Mouse (Mus musculus) intestine, embryonic 16.5 days (tissue): ENCODE measurements around the gene Pkp4. TPM values are rescaled to one million over a fixed set of nuclear protein-coding genes. Genes with fewer than 3 reads are reported as not detected.

Source experiments
- ATAC-seq: fragments of 200-750 bp; cut with Nextera tagmentation; 2 replicates; pipeline ENCODE4 v1.8.0; 2017; ENCODE audit warnings: moderate TSS enrichment, moderate library complexity
- H3K27ac ChIP-seq: fragments of 300-500 bp; sonication (generic); 2 replicates; pipeline ENCODE4 v1.5.1; 2014; ENCODE audit warnings: mild to moderate bottlenecking, low read length
- H3K27me3 ChIP-seq: fragments of 300-500 bp; sonication (generic); replicated peaks from 2 replicates; pipeline ENCODE4 v1.6.1; 2014; ENCODE audit warnings: low read length, control low read depth, mixed read lengths; ENCODE audit not compliant: control insufficient read depth, insufficient read depth
- H3K36me3 ChIP-seq: fragments of 300-500 bp; sonication (generic); 2 replicates; pipeline ENCODE4 v1.6.1; 2014; ENCODE audit warnings: low read length, control low read depth; ENCODE audit not compliant: control insufficient read depth, insufficient read depth
- H3K4me1 ChIP-seq: fragments of 300-500 bp; sonication (generic); 2 replicates; pipeline ENCODE4 v1.6.1; 2014; ENCODE audit warnings: low read length, control low read depth, mixed read lengths; ENCODE audit not compliant: control insufficient read depth, insufficient read depth
- H3K4me2 ChIP-seq: fragments of 300-500 bp; sonication (generic); 2 replicates; pipeline ENCODE4 v1.6.1; 2014; ENCODE audit warnings: low read depth, low read length, control low read depth
- H3K4me3 ChIP-seq: fragments of 300-500 bp; sonication (generic); 2 replicates; pipeline ENCODE4 v1.5.1; 2014; ENCODE audit warnings: mild to moderate bottlenecking, low read length
- H3K9ac ChIP-seq: fragments of 300-500 bp; sonication (generic); 2 replicates; pipeline ENCODE4 v1.6.1; 2014; ENCODE audit warnings: low read depth, low read length
- H3K9me3 ChIP-seq: fragments of 300-500 bp; sonication (generic); 2 replicates; pipeline ENCODE4 v1.6.1; 2016; ENCODE audit warnings: low read length, control low read depth; ENCODE audit not compliant: control insufficient read depth
- WGBS: fragments of 180-500 bp; shearing (Covaris S2); extraction: QIAGEN DNeasy Blood & Tissue Kit; methylation state at CpG from one replicate; pipeline ENCODE4 v1.1.7; 2014; 5-methylcytosine and 5-hydroxymethylcytosine counted together
- polyA plus RNA-seq: library from polyadenylated mRNA; unstranded; fragments of >200 nt; fragmentation: Nextera tagmentation; extraction: Ambion mirVana; gene quantifications from 2 replicates; pipeline ENCODE4 v1.2.1, GENCODE M21; 2015

Pkp4 gene
- polyA plus RNA-seq, 1 experiment from 2014 or later: 17.3 TPM

- ATAC-seq: no peak
- 66% methylated on average over 8 of the region's 8 CpGs for WGBS
Observed at GRCm38 (mm10) chr2:59404022-59404421, 243.4 kb downstream of the Pkp4 start.

More at GRCm38 (mm10) chr2:59404022-59404421, 243.4 kb downstream of the Pkp4 start:
- Histone ChIP-seq H3K4me3 (no peak overlapping the region), H3K9me3 (no peaks in the 10 kb centered on the region), H3K36me3 (no peaks in the 10 kb centered on the region), H3K4me2 (no peak overlapping the region), H3K27ac (no peak overlapping the region), H3K9ac (no peak overlapping the region), H3K4me1 (0 out of 2 replicates have a peak, but pooled peaks cover 3% of the 10 kb centered on the region), H3K27me3 (no peaks in the 10 kb centered on the region)

Other genes starting within 250 kb of the Pkp4 start
- 0.76 and 1.1 TPM in 2 replicates for gene Ccdc148, start 167 bp upstream of the Pkp4 start, polyA plus RNA-seq